In the genomic region with DNA sequence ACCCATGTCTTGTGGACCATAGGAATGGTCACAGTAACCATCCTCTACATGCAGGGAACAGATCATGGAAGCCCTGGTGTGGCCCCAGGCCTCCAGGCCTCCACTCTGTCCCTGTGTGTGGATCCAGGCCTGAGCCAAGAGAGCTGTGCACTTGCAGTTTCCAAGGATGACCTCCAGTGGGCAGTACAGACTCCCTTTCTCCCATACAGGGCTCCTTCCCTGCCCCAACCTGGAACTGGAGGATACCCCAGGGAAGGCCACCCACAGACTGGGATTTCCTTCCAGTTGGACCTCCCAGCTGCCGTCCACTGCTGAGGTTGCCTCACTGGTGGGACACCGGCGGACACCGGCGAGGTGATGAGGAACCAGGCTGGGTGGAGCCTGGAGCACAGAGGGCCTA, we compare ENCODE assay signal across 9 mouse cellular contexts. TPM values are rescaled to one million over a fixed set of nuclear protein-coding genes. Genes with fewer than 3 reads are reported as not detected.
DNase-seq lines count a peak whose midpoint lies in the region; ATAC-seq and TF ChIP-seq lines count a peak whose summit lies in the region.
"Had no signal": no experiment of that assay in that cellular context is flagged by ENCODE, and none has a peak within 500 bp of the region (broad histone marks: within the 10 kb centered on the region; RNA-seq: fewer than 3 reads in every experiment).

No protein-coding gene starts in this region.

- H3K4me3 ChIP-seq in lung, postnatal 0 days (ENCODE audit: low read depth, low read length) = no peak overlapping the region
- H3K4me3 ChIP-seq: megakaryocyte, embryonic 14.5 days had no signal

- no peak overlapping the region for H3K27ac ChIP-seq in lung, postnatal 0 days (ENCODE audit: low read length)

- no peak overlapping the region for H3K4me2 ChIP-seq in lung, postnatal 0 days (replicated peaks; ENCODE audit: low read depth, low read length)

- TF ChIP-seq CTCF in lung, postnatal 0 days (IDR thresholded peaks at IDR 0.05) = peak; percentile 76

- DNase-seq in adrenal gland, postnatal 14 days = peak; percentile 61
- DNase-seq in adrenal gland, postnatal 4 days (ENCODE audit: low spot score in 2 of 2) = no peak
- DNase-seq in left cerebral cortex, postnatal 4 days = peak; percentile 35
- DNase-seq in left cerebral cortex, adult 18-20 months (ENCODE audit: low spot score in 2 of 2) = no peak
- peak; percentile 39 for DNase-seq in lung, postnatal 0 days (ENCODE audit: low spot score)
- no peak for DNase-seq in natural killer cell, adult 2 months (ENCODE audit: low spot score in 2 of 2)

- 0 out of 2 replicates have a peak, but pooled peaks have one; percentile 31 for ATAC-seq in erythroid progenitor cell, adult 5-6 weeks (replicated peaks; ENCODE audit: low FRiP score, poor library complexity, severe bottlenecking)
- ATAC-seq in lung, postnatal 0 days = peak; percentile 29; the same call in 1 of the 2 replicates
- ATAC-seq in CD4-positive, CD25-positive, alpha-beta regulatory T cell, adult 4 months = no peak

- no peaks in the 10 kb centered on the region for H3K36me3 ChIP-seq in lung, postnatal 0 days (ENCODE audit: insufficient read depth, low read length)

- no peak for TF ChIP-seq EP300 in lung, postnatal 0 days (IDR thresholded peaks at IDR 0.05)

- intact Hi-C loops in left cerebral cortex, postnatal 4 days (cut with DNase I) = no loop called here

- H3K4me1 ChIP-seq in lung, postnatal 0 days (ENCODE audit: insufficient read depth, low read depth, low read length) = no peaks in the 10 kb centered on the region

- no peaks in the 10 kb centered on the region for H3K9me3 ChIP-seq in lung, postnatal 0 days (ENCODE audit: low read length)
- H3K9me3 ChIP-seq: megakaryocyte, embryonic 14.5 days had no signal

- H3K9ac ChIP-seq in lung, postnatal 0 days (replicated peaks; ENCODE audit: low read depth) = no peak overlapping the region

- 50% methylated on average over 5 of the region's 5 CpGs for WGBS in lung, postnatal 0 days

- no peaks in the 10 kb centered on the region for H3K27me3 ChIP-seq in lung, postnatal 0 days (replicated peaks; ENCODE audit: insufficient read depth, low read length)

RNA-seq across cellular contexts. Expression of gene Ano1, which starts 29.6 kb away (rescaled TPM):
- total RNA-seq in adrenal gland, postnatal 14 days (2021) = 34.8 and 40.9 TPM in 2 replicates
- 10 to 100 TPM; 22.7 to 29.3 TPM for total RNA-seq in adrenal gland, postnatal 4 days (2021)
- total RNA-seq in left cerebral cortex, postnatal 4 days (2021) = 1 to 10 TPM; 5.3 to 7.6 TPM
- 1 to 10 TPM; 2.5 to 4.1 TPM for total RNA-seq in left cerebral cortex, adult 18-20 months (2021)
- not detected in 2 replicates for total RNA-seq in erythroid progenitor cell, adult 5-6 weeks (2015; ENCODE audit: low replicate concordance)
- not detected in 2 replicates for total RNA-seq in erythroid progenitor cell, adult 5-6 weeks (2017; ENCODE audit: low replicate concordance)
- polyA plus RNA-seq in lung, postnatal 0 days (2015; fragmentation: Nextera tagmentation; extraction: Ambion mirVana) = 69.0 and 77.2 TPM in 2 replicates
- under 1 TPM in 1 of 2 experiments, not detected in 1; 0.09 TPM for polyA plus RNA-seq in CD4-positive, CD25-positive, alpha-beta regulatory T cell, adult 4 months (2017; shearing (Covaris generic))

RNA-seq across cellular contexts. Expression of gene Fgf3, which starts 56.5 kb away (rescaled TPM):
- 0.70 and 0.83 TPM in 2 replicates for total RNA-seq in adrenal gland, postnatal 14 days (2021)
- 1 to 10 TPM in 1 of 2 experiments, under 1 TPM in 1; 0.82 to 1.1 TPM for total RNA-seq in adrenal gland, postnatal 4 days (2021)
- under 1 TPM; 0.44 to 0.72 TPM for total RNA-seq in left cerebral cortex, postnatal 4 days (2021)
- 1 to 10 TPM in 1 of 2 experiments, under 1 TPM in 1; 0.61 to 1.1 TPM for total RNA-seq in left cerebral cortex, adult 18-20 months (2021)
- total RNA-seq in erythroid progenitor cell, adult 5-6 weeks (2015; ENCODE audit: low replicate concordance) = 0.36 TPM in 1 of 2 replicates, not detected in the other
- total RNA-seq in erythroid progenitor cell, adult 5-6 weeks (2017; ENCODE audit: low replicate concordance) = 1.1 TPM in 1 of 2 replicates, not detected in the other
- polyA plus RNA-seq in lung, postnatal 0 days (2015; fragmentation: Nextera tagmentation; extraction: Ambion mirVana) = not detected in 2 replicates
- polyA plus RNA-seq in CD4-positive, CD25-positive, alpha-beta regulatory T cell, adult 4 months (2017; shearing (Covaris generic)) = not detected

Comparison
In these comparisons a context has a peak if more than half of its experiments do, and no peak if none do; other contexts are left out.
1. DNase-seq: peak in adrenal gland, postnatal 14 days (single experiment), left cerebral cortex, postnatal 4 days (single experiment) and lung, postnatal 0 days (single experiment); none in adrenal gland, postnatal 4 days (0 of 2), left cerebral cortex, adult 18-20 months (0 of 2) and natural killer cell, adult 2 months (0 of 2).